Comparison of ENCODE assay signal across 25 mouse cellular contexts in genomic region chr12:16331456-16331855, GRCm38 (mm10).
A peak's percentile ranks its signal among the peaks of the same experiment; 100 is the strongest.
DNase-seq lines count a peak whose midpoint lies in the region; ATAC-seq and TF ChIP-seq lines count a peak whose summit lies in the region.
"Had no signal": no experiment of that assay in that cellular context is flagged by ENCODE, and none has a peak within 500 bp of the region (broad histone marks: within the 10 kb centered on the region; RNA-seq: fewer than 3 reads in every experiment).

No protein-coding gene starts in this region.

- H3K4me3 ChIP-seq in hindbrain, embryonic 13.5 days: no peak overlapping the region
- no peak overlapping the region for H3K4me3 ChIP-seq in heart, adult 2 months
- H3K4me3 ChIP-seq: embryonic facial prominence, embryonic 10.5 days; embryonic facial prominence, embryonic 12.5 days; forebrain, embryonic 13.5 days; forebrain, embryonic 15.5 days had no signal

- TF ChIP-seq EP300 in heart, adult 2 months (IDR thresholded peaks at IDR 0.05; ENCODE audit: insufficient read depth, low read depth, low read length): no peak

- TF ChIP-seq CTCF in heart, adult 2 months (IDR thresholded peaks at IDR 0.05): no peak

- 0 out of 2 replicates have a peak, but pooled peaks have one; percentile 22 for ATAC-seq in common myeloid progenitor, adult 5-6 weeks (replicated peaks; ENCODE audit: low read depth, poor library complexity, severe bottlenecking)
- ATAC-seq in hindbrain, embryonic 13.5 days (ENCODE audit: low FRiP score): no peak
- ATAC-seq: activated CD4-positive, CD25-positive, alpha-beta regulatory T cell, adult 4 months; forebrain, embryonic 13.5 days; forebrain, embryonic 15.5 days; forebrain, postnatal 0 days; Patski had no signal

- no peaks in the 10 kb centered on the region for H3K79me2 ChIP-seq in heart, adult 2 months (replicated peaks; ENCODE audit: control insufficient read depth, insufficient read depth, low read length)

- H3K9ac ChIP-seq in hindbrain, embryonic 13.5 days: no peak overlapping the region
- no peak overlapping the region for H3K9ac ChIP-seq in heart, adult 2 months (ENCODE audit: low read depth, low read length)
- H3K9ac ChIP-seq: embryonic facial prominence, embryonic 12.5 days; forebrain, embryonic 13.5 days; forebrain, embryonic 15.5 days; forebrain, postnatal 0 days had no signal

- no peak overlapping the region for H3K27ac ChIP-seq in hindbrain, embryonic 13.5 days
- no peak overlapping the region for H3K27ac ChIP-seq in heart, adult 2 months
- H3K27ac ChIP-seq: embryonic facial prominence, embryonic 10.5 days; embryonic facial prominence, embryonic 12.5 days; forebrain, embryonic 13.5 days; forebrain, embryonic 15.5 days had no signal

- 93% methylated on average over 3 of the region's 3 CpGs for WGBS in hindbrain, embryonic 13.5 days
- 74% methylated on average over 3 of the region's 3 CpGs for WGBS in heart, adult 2 months

- no peaks in the 10 kb centered on the region for H3K4me1 ChIP-seq in hindbrain, embryonic 13.5 days (replicated peaks)
- peaks cover 2% of the 10 kb centered on the region; the same call in 1 of the 2 replicates for H3K4me1 ChIP-seq in heart, adult 2 months (ENCODE audit: control insufficient read depth, insufficient read depth, low read length)
- H3K4me1 ChIP-seq: embryonic facial prominence, embryonic 10.5 days; embryonic facial prominence, embryonic 12.5 days; forebrain, embryonic 13.5 days; forebrain, embryonic 15.5 days had no signal

- no peaks in the 10 kb centered on the region for H3K27me3 ChIP-seq in hindbrain, embryonic 13.5 days
- H3K27me3 ChIP-seq in heart, adult 2 months (ENCODE audit: control insufficient read depth, insufficient read depth, low read length): no peaks in the 10 kb centered on the region
- H3K27me3 ChIP-seq: embryonic facial prominence, embryonic 12.5 days; forebrain, embryonic 13.5 days; forebrain, embryonic 15.5 days had no signal

- intact Hi-C loops in heart, adult 2 months (cut with DNase I): no loop called here

- no peaks in the 10 kb centered on the region for H3K36me3 ChIP-seq in hindbrain, embryonic 13.5 days
- H3K36me3 ChIP-seq in heart, adult 2 months (ENCODE audit: control insufficient read depth, insufficient read depth, low read length): no peaks in the 10 kb centered on the region
- H3K36me3 ChIP-seq: embryonic facial prominence, embryonic 10.5 days; embryonic facial prominence, embryonic 12.5 days; forebrain, embryonic 15.5 days; G1E had no signal

- no peak overlapping the region for H3K4me2 ChIP-seq in hindbrain, embryonic 13.5 days
- H3K4me2 ChIP-seq: embryonic facial prominence, embryonic 12.5 days; forebrain, embryonic 13.5 days; forebrain, embryonic 15.5 days had no signal

- H3K9me3 ChIP-seq in hindbrain, embryonic 13.5 days: no peaks in the 10 kb centered on the region
- H3K9me3 ChIP-seq: embryonic facial prominence, embryonic 10.5 days; embryonic facial prominence, embryonic 12.5 days; forebrain, embryonic 13.5 days; forebrain, embryonic 15.5 days; G1E had no signal

- DNase-seq in 3T3-L1 (ENCODE audit: low read depth, low spot score) (peak; percentile 54), 416B (ENCODE audit: low read depth) (peak; percentile 83)
- peak; percentile 9 for DNase-seq in induced T-regulatory cell, adult 2 months (ENCODE audit: low read depth)
- DNase-seq in embryo, embryonic 10 days (ENCODE audit: low spot score): no peak
- no peak for DNase-seq in urinary bladder, adult 18-20 months (ENCODE audit: low spot score in 2 of 2)
- DNase-seq in heart, adult 2 months: no peak
- DNase-seq: adrenal gland, adult 2 months; adrenal gland, postnatal 10 days; adrenal gland, postnatal 25 days; cerebellum, adult 11 months; cerebellum, adult 18-20 months; cerebellum, adult 8-10 months; cerebellum, adult 9-11 months; cerebellum, postnatal 14 days; cerebellum, postnatal 36 days; forebrain, postnatal 0 days had no signal

- TF ChIP-seq POLR2A in heart, adult 2 months (IDR thresholded peaks at IDR 0.05; ENCODE audit: insufficient read depth, low read depth, low read length): no peak

Comparison
In these comparisons a context has a peak if more than half of its experiments do, and no peak if none do; other contexts are left out.
1. DNase-seq: peak in 3T3-L1 (single experiment), 416B (single experiment) and induced T-regulatory cell, adult 2 months (single experiment); none in embryo, embryonic 10 days (single experiment), urinary bladder, adult 18-20 months (0 of 2) and heart, adult 2 months (0 of 2).